Mouse (Mus musculus): ENCODE results near the gene Gm42906.

DNA sequence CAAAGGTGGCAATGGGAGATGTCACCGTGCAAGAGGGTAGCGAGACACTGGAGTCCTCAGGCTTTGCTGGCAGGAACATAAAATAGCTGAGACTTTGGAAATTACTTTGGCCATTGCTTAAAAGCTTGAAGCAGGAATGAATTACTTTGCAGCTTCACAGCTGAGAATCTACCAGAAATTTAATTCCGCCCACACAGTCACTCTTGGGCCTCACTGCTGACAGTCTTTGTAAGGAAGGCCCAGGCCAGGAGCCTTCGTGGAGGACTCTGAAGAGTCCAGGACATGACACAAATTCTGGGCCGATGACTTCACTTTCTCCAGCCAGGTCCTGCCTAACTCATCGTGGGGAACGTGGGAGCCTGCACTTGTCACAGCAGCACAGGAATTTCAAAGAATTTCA lies 405.9 kb downstream of the Gm42906 start:
- TF ChIP-seq MEF2A (IDR thresholded peaks at IDR 0.05; ENCODE audit: extremely low read depth, insufficient replicate concordance, low read depth, low read length, poor library complexity, severe bottlenecking): no peak
- TF ChIP-seq POLR2A (IDR thresholded peaks at IDR 0.05; ENCODE audit: control insufficient read depth in 1 of 2, insufficient read depth in 1 of 2, low read depth in 1 of 2, low read length in 2 of 2, poor library complexity in 1 of 2): no peak
- no peak for TF ChIP-seq SIN3A (IDR thresholded peaks at IDR 0.05; ENCODE audit: low read length)
- TF ChIP-seq ZNF384 (IDR thresholded peaks at IDR 0.05; ENCODE audit: low read depth, low read length): no peak
- no peak for TF ChIP-seq CHD2 (IDR thresholded peaks at IDR 0.05; ENCODE audit: low read length)
- no peak for TF ChIP-seq RCOR1 (IDR thresholded peaks at IDR 0.05; ENCODE audit: low read depth, low read length)
- no peak for TF ChIP-seq CTCF (IDR thresholded peaks at IDR 0.05 in 2 of 3, conservative IDR thresholded peaks at IDR 0.05 in 1 of 3; ENCODE audit: control insufficient read depth in 1 of 3, insufficient read depth in 1 of 3, low read depth in 2 of 3, low read length in 3 of 3, poor library complexity in 1 of 3, severe bottlenecking in 1 of 3)
- TF ChIP-seq NELFE (IDR thresholded peaks at IDR 0.05; ENCODE audit: low read depth, low read length): no peak
- TF ChIP-seq GATA1 (IDR thresholded peaks at IDR 0.05; ENCODE audit: low read depth, low read length): no peak

Measured in MEL (cell line).